Mouse (Mus musculus): Measurements from ENCODE around the gene Agpat4. TPM values are rescaled to one million over a fixed set of nuclear protein-coding genes. Genes with fewer than 3 reads are reported as not detected.
A peak's percentile ranks its signal among the peaks of the same experiment; 100 is the strongest.

Gene Agpat4
- polyA plus RNA-seq, 1 experiment from 2014 or later = 71.2 TPM

DNA sequence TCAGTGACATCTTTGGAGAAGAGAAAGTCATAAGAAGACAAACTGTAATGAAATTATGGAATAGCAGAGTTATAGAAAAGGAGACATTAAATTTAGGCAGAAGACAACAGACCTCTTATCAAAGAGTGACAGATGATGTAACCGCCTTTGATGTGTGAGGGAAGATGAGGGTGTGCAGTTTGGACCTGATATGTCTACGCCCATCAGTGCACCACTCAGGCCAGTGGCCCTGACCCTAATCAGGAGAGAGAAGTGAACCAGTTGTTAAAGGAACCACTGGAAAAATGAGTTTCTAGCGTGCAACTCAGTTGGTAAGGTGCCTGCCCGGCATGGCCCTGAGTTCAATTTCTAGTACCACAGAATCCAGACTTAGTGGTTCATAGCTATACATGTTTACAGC, 67.4 kb downstream of the Agpat4 start:
- Histone ChIP-seq H3K36me3 (ENCODE audit: control insufficient read depth, insufficient read depth, low read length) (no peaks in the 10 kb centered on the region), H3K9ac (ENCODE audit: low read depth, low read length) (no peak overlapping the region), H3K4me3 (ENCODE audit: low read length) (no peak overlapping the region), H3K9me3 (ENCODE audit: control insufficient read depth, low read length) (no peaks in the 10 kb centered on the region), H3K27me3 (replicated peaks; ENCODE audit: control insufficient read depth, insufficient read depth, low read length) (no peaks in the 10 kb centered on the region), H3K4me1 (ENCODE audit: control insufficient read depth, insufficient read depth, low read depth, low read length) (peaks cover 9% of the 10 kb centered on the region), H3K27ac (ENCODE audit: low read depth, low read length) (no peak overlapping the region), H3K4me2 (ENCODE audit: low read length) (no peak overlapping the region)
- ATAC-seq = no peak
- WGBS = 95% methylated on average over 4 of the region's 4 CpGs

- H3K9me3 ChIP-seq (ENCODE audit: control insufficient read depth, low read length) = no peaks in the 10 kb centered on the region
- no peak overlapping the region for H3K4me2 ChIP-seq (ENCODE audit: low read length)
These were observed 67.8 kb downstream of the Agpat4 start for GRCm38 (mm10) chr17:12186341-12186740.

GRCm38 (mm10) chr17:12187782-12188181, 69.3 kb downstream of the Agpat4 start:
- 7% methylated on average over 1 of the region's 1 CpGs for WGBS

More at GRCm38 (mm10) chr17:12186341-12186740, 67.8 kb downstream of the Agpat4 start:
- H3K9ac ChIP-seq (ENCODE audit: low read depth, low read length) = no peak overlapping the region
- WGBS = 86% methylated on average over 3 of the region's 3 CpGs
- no peak overlapping the region for H3K27ac ChIP-seq (ENCODE audit: low read depth, low read length)
- H3K36me3 ChIP-seq (ENCODE audit: control insufficient read depth, insufficient read depth, low read length) = no peaks in the 10 kb centered on the region
- ATAC-seq = no peak
- H3K4me1 ChIP-seq (ENCODE audit: control insufficient read depth, insufficient read depth, low read depth, low read length) = peaks cover 9% of the 10 kb centered on the region
- no peak overlapping the region for H3K4me3 ChIP-seq (ENCODE audit: low read length)
- no peaks in the 10 kb centered on the region for H3K27me3 ChIP-seq (replicated peaks; ENCODE audit: control insufficient read depth, insufficient read depth, low read length)

DNA sequence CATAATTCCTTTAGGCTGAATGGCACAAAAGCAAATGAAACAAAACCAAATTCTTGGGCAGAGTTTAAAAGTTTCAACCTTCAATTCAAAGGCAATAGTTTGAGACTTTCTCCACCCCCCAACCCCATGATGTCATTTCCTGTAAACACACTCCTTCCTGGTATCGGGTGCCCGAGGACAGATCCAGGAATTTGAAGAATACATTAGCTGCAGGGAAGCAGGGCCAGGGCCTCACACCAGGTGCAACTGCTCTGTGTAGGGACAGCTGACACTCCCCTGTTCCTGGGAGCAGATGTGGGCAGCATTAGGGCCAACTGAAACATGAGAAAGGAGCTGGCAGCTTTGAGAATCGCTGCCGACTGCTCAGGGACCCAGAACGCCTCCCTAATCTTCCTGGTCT, 76.6 kb downstream of the Agpat4 start:
- Histone ChIP-seq H3K36me3 (ENCODE audit: control insufficient read depth, insufficient read depth, low read length) (no peaks in the 10 kb centered on the region), H3K9ac (ENCODE audit: low read depth, low read length) (no peak overlapping the region), H3K9me3 (ENCODE audit: control insufficient read depth, low read length) (no peaks in the 10 kb centered on the region), H3K27me3 (replicated peaks; ENCODE audit: control insufficient read depth, insufficient read depth, low read length) (no peaks in the 10 kb centered on the region), H3K4me3 (ENCODE audit: low read length) (no peak overlapping the region), H3K27ac (ENCODE audit: low read depth, low read length) (no peak overlapping the region), H3K4me1 (ENCODE audit: control insufficient read depth, insufficient read depth, low read depth, low read length) (no peaks in the 10 kb centered on the region; the same call in 1 of the 2 replicates), H3K4me2 (ENCODE audit: low read length) (no peak overlapping the region)
- no peak for ATAC-seq
- WGBS = 57% methylated on average over 5 of the region's 5 CpGs

More at GRCm38 (mm10) chr17:12187782-12188181, 69.3 kb downstream of the Agpat4 start:
- Histone ChIP-seq H3K27ac (ENCODE audit: low read depth, low read length) (0 out of 2 replicates have a peak overlapping the region, but pooled peaks have one; percentile 20), H3K36me3 (ENCODE audit: control insufficient read depth, insufficient read depth, low read length) (no peaks in the 10 kb centered on the region), H3K4me2 (ENCODE audit: low read length) (no peak overlapping the region), H3K9me3 (ENCODE audit: control insufficient read depth, low read length) (no peaks in the 10 kb centered on the region), H3K27me3 (replicated peaks; ENCODE audit: control insufficient read depth, insufficient read depth, low read length) (no peaks in the 10 kb centered on the region), H3K4me1 (ENCODE audit: control insufficient read depth, insufficient read depth, low read depth, low read length) (peaks cover 9% of the 10 kb centered on the region), H3K9ac (ENCODE audit: low read depth, low read length) (no peak overlapping the region), H3K4me3 (ENCODE audit: low read length) (no peak overlapping the region)
- ATAC-seq = peak; percentile 73

DNA sequence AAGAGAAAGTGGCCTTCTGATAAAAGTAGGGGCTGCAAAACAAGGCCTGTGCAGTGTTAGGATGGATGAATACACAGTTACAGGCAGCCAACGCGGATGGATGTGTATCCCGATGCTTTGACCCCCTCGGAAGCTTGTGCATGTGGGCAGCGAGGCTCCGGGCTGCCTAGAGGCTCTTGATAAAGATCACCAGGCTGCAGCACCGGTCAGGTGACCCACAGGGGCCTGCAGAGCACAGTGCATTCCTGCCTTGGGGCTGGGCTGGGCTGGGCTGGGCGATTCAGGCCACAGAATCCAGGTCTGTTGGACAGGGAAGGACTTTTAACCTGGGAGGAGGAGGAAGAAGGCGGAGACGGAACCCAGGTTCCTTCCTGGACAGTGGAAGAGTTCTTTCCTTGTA, 77.1 kb downstream of the Agpat4 start:
- Histone ChIP-seq H3K36me3 (ENCODE audit: control insufficient read depth, insufficient read depth, low read length) (no peaks in the 10 kb centered on the region), H3K4me1 (ENCODE audit: control insufficient read depth, insufficient read depth, low read depth, low read length) (no peaks in the 10 kb centered on the region; the same call in 1 of the 2 replicates), H3K9me3 (ENCODE audit: control insufficient read depth, low read length) (no peaks in the 10 kb centered on the region), H3K4me3 (ENCODE audit: low read length) (no peak overlapping the region), H3K4me2 (ENCODE audit: low read length) (no peak overlapping the region), H3K9ac (ENCODE audit: low read depth, low read length) (no peak overlapping the region), H3K27ac (ENCODE audit: low read depth, low read length) (no peak overlapping the region), H3K27me3 (replicated peaks; ENCODE audit: control insufficient read depth, insufficient read depth, low read length) (no peaks in the 10 kb centered on the region)
- ATAC-seq = no peak
- WGBS = 75% methylated on average over 10 of the region's 10 CpGs

DNA sequence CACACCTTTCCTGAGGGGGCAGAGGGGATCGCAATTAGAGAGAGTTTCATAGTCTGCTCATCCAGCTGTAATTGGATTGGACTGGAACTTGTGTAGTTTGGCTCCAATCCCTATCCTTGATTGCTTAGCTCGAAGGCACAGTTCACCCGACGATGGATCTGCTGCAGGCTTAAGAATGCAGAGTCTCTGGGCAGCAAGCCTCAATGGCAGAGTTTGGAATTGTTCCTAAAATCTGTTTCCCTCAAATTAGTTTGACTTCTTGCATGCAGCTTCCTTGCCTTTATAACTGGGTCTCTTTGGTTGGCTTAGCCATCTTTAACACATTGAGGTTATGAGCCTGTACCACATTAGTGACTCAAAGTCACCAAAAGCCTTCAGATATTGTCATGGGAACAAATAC, 81.4 kb downstream of the Agpat4 start:
- Histone ChIP-seq H3K27ac (ENCODE audit: low read depth, low read length) (no peak overlapping the region), H3K4me3 (ENCODE audit: low read length) (no peak overlapping the region), H3K36me3 (ENCODE audit: control insufficient read depth, insufficient read depth, low read length) (no peaks in the 10 kb centered on the region), H3K9me3 (ENCODE audit: control insufficient read depth, low read length) (no peaks in the 10 kb centered on the region), H3K27me3 (replicated peaks; ENCODE audit: control insufficient read depth, insufficient read depth, low read length) (no peaks in the 10 kb centered on the region), H3K4me1 (ENCODE audit: control insufficient read depth, insufficient read depth, low read depth, low read length) (peaks cover 13% of the 10 kb centered on the region), H3K4me2 (ENCODE audit: low read length) (no peak overlapping the region), H3K9ac (ENCODE audit: low read depth, low read length) (no peak overlapping the region)
- no peak for ATAC-seq
- WGBS = 37% methylated on average over 4 of the region's 4 CpGs

DNA sequence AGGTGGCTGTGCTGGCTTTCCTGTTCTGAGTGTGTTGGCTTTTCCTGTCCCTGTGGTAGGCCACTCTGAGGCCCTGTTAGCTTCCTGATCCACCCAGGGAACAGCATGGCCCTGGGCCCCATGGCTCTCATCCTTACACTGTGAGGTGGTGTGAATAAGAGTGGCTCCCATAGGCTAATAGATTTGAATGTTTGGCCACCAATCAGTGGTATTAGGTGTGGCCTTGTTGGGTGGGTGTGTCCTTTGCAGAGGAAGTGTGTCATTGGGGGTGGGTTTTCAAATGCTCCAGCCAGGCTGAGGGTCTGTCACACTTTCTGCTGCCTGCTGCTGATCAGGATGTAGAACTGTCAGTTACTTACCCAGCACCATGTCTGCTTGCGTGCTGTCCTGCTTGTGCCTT, 82.6 kb downstream of the Agpat4 start:
- no peak for ATAC-seq
- no peak overlapping the region for H3K4me2 ChIP-seq (ENCODE audit: low read length)
- 94% methylated on average over 1 of the region's 1 CpGs for WGBS
- no peaks in the 10 kb centered on the region for H3K27me3 ChIP-seq (replicated peaks; ENCODE audit: control insufficient read depth, insufficient read depth, low read length)
- no peak overlapping the region for H3K4me3 ChIP-seq (ENCODE audit: low read length)
- peaks cover 23% of the 10 kb centered on the region for H3K4me1 ChIP-seq (ENCODE audit: control insufficient read depth, insufficient read depth, low read depth, low read length)
- H3K9me3 ChIP-seq (ENCODE audit: control insufficient read depth, low read length) = no peaks in the 10 kb centered on the region
- H3K36me3 ChIP-seq (ENCODE audit: control insufficient read depth, insufficient read depth, low read length) = no peaks in the 10 kb centered on the region
- no peak overlapping the region for H3K9ac ChIP-seq (ENCODE audit: low read depth, low read length)
- no peak overlapping the region for H3K27ac ChIP-seq (ENCODE audit: low read depth, low read length)

DNA sequence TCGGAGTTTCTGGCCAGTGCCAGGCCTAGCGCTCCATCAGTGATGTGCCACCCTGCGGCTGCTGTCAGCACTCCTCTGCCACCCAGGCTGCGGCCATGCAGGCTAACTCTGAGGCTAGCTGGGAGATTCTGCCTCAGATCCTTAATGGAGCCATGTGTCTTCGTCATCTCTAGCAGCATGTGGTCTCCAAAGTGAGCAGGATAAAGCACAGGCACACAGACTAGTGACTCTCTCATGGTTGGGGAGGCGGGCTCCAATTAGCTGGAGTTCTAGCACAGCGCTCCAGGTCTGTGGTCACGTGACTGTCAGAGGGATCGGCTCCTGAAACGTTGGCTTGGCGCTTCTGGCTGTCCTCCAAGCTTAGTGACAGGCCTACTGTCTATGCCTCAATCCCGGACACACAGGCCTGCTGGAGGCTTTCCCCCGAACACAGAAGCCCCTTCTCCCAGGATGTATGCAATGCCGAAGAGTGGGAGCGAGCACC, 85.0 kb downstream of the Agpat4 start:
- Histone ChIP-seq H3K4me3 (ENCODE audit: low read length) (no peak overlapping the region), H3K9me3 (ENCODE audit: control insufficient read depth, low read length) (no peaks in the 10 kb centered on the region), H3K9ac (ENCODE audit: low read depth, low read length) (no peak overlapping the region), H3K4me1 (ENCODE audit: control insufficient read depth, insufficient read depth, low read depth, low read length) (peaks cover 27% of the 10 kb centered on the region), H3K36me3 (ENCODE audit: control insufficient read depth, insufficient read depth, low read length) (no peaks in the 10 kb centered on the region), H3K27me3 (replicated peaks; ENCODE audit: control insufficient read depth, insufficient read depth, low read length) (no peaks in the 10 kb centered on the region), H3K4me2 (ENCODE audit: low read length) (no peak overlapping the region), H3K27ac (ENCODE audit: low read depth, low read length) (peak overlapping the region; percentile 9; the same call in 1 of the 2 replicates)
- peak; percentile 73 for ATAC-seq
- 45% methylated on average over 15 of the region's 15 CpGs for WGBS

DNA sequence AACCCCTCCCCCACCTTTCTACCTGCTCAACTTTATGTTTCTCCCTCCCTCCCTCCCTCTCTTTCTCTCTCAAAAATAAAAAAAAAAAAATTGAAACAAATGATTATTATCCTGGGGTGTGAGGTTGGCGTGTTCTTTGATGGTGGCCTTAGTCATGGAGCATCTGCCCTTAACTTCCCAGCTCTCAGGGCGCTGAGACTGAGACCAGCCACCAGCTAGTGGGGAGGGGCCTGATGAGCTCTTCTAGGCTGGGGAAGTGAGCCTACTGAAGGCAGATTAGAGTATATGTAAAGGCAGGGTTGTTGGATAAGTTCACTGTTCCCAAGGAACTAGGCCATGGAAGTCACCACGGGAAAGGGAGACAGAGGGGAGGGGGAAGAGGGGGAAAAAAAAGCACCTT, 85.7 kb downstream of the Agpat4 start:
- H3K4me3 ChIP-seq (ENCODE audit: low read length) = no peak overlapping the region
- no peak overlapping the region for H3K9ac ChIP-seq (ENCODE audit: low read depth, low read length)
- WGBS = 68% methylated on average over 3 of the region's 3 CpGs
- H3K9me3 ChIP-seq (ENCODE audit: control insufficient read depth, low read length) = no peaks in the 10 kb centered on the region
- no peak overlapping the region for H3K4me2 ChIP-seq (ENCODE audit: low read length)
- H3K36me3 ChIP-seq (ENCODE audit: control insufficient read depth, insufficient read depth, low read length) = no peaks in the 10 kb centered on the region
- no peak for ATAC-seq
- H3K4me1 ChIP-seq (ENCODE audit: control insufficient read depth, insufficient read depth, low read depth, low read length) = peaks cover 27% of the 10 kb centered on the region
- no peak overlapping the region for H3K27ac ChIP-seq (ENCODE audit: low read depth, low read length)
- H3K27me3 ChIP-seq (replicated peaks; ENCODE audit: control insufficient read depth, insufficient read depth, low read length) = no peaks in the 10 kb centered on the region

DNA sequence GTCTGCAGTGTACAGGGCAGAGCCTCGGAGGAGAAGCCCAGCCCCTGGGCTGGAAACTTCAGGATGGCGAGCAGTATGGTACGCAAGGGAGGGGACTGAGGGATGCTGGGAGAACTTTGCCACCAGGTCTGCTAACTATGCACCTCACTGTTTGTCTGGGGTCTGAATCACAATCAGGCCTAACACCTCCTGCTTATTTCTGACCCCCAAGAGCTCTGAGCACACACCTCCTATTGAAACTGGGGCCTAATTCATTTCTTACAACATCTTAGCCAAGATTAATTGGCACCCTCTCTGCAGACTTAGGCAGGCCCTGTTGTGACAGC, 86.1 kb downstream of the Agpat4 start:
- Histone ChIP-seq H3K4me1 (ENCODE audit: control insufficient read depth, insufficient read depth, low read depth, low read length) (peaks cover 27% of the 10 kb centered on the region), H3K36me3 (ENCODE audit: control insufficient read depth, insufficient read depth, low read length) (no peaks in the 10 kb centered on the region), H3K4me3 (ENCODE audit: low read length) (no peak overlapping the region), H3K27me3 (replicated peaks; ENCODE audit: control insufficient read depth, insufficient read depth, low read length) (no peaks in the 10 kb centered on the region), H3K9ac (ENCODE audit: low read depth, low read length) (no peak overlapping the region), H3K4me2 (ENCODE audit: low read length) (no peak overlapping the region), H3K9me3 (ENCODE audit: control insufficient read depth, low read length) (no peaks in the 10 kb centered on the region), H3K27ac (ENCODE audit: low read depth, low read length) (no peak overlapping the region)
- WGBS = 80% methylated on average over 3 of the region's 3 CpGs
- ATAC-seq = no peak

All from hindbrain, embryonic 16.5 days (tissue).